Mouse (Mus musculus) natural killer cell, adult 2 months (primary cell): Measurements from ENCODE around the gene Gm42517.

Source experiments
- DNase-seq, 2 experiments: peaks; one replicate each; pipeline ENCODE4 v3.0.0; 2022; ENCODE audit warnings: low spot score in 2 of 2

Gene Gm42517

GRCm38 (mm10) chr5:108367871-108368332, at the start of gene Gm42517:
Gene Gm42517, minus strand, starts transcription at chr5:108367922.
- DNase-seq: no peak

GRCm38 (mm10) chr5:108414711-108415110, 47.0 kb upstream of the Gm42517 start:
- no peak for DNase-seq

DNA sequence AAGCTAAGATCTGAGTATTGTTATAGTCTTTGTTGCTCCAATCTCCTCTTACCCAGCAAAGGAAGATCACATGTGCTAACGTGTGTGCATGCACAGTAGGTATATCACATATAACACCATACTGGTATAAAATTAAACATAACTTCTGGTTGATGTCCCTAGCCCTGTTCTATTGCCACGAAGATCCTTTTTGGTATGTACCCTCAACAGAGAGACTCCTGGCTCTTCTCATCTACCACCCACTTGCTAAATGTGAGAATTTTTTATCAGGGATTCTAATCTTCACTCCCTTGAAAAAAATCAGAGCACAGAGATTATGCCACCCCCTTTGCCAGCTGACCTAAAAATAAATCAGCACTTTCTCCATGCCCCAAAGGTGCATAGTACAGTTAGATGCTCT, 39.3 kb upstream of the Gm42517 start:
- DNase-seq: no peak

DNA sequence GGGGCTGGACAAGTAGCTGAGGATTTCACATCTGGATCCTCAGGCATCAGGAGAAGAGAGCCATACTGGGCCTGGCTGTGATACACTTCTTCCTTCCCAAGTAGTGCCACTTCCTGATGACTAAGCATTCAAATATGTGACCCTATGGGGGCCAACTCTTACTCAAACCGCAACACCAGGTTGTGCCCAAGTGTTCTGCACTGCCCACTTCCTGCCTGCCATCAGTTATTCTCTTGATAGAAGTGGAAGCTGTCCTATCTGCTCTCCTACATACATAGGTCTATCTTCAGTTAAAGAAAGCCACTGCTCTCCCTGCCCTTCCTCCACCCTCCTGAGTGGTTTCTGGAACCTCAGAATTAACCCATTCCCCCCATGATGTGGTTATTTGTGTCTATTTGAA, 37.7 kb upstream of the Gm42517 start:
- peak in 1 of 2 experiments; percentile 5 for DNase-seq

DNA sequence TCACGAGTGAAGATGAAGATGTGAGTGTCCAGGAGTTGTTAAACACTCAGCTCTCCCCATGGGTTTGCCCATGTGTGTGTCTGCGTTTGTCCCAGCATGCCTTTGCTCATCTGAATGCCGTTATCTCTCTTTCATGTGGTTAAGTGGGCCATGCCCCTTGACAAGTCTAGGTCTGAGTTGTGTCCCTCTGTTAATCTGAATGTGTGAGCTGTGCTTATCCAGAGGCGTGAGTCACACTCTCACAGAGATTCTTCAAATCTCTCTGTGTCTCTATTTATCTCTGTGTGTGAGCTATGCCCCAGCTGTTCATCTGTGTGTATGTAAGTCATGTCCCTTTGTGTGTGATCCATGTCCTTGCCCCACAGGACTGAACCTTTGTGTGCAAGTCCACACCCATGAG, 35.7 kb upstream of the Gm42517 start:
- DNase-seq: no peak

DNA sequence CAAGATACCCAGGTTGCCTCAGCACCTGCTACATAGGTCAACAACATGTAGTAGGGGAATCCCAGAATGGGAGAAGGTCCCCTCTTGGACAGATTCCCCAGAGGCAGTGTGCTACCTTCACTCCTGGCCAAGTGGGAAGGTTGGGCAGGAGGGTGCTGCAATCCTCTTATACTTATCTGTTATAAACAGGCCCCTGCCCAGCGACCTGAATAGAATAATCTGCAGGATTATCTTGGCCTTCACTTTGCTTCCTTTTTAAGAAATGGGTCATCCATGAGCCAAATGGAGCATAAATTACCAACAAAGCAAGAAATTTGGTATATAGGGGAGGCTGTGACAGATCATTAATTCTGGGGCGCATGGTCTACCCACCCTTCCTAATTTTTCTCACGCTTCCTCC, 22.0 kb upstream of the Gm42517 start:
- no peak for DNase-seq

DNA sequence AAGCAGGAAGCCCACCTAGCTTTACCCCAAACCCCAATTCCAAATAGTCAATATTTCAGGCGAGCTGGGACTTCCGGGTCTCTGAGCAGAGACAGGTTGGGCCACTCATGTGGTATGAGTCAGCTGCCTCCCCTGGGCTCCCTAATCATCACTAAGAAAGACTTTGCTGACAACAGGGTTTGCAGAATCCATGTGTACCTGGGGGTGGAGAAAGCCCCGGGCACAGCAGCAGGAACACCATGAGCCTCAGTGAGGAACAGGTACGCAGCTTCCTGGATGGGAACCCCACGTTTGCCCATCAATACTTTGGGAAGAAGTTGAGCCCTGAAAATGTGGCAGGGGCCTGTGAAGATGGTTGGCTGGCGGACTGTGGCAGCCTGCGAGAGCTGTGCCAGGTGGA, 20.5 kb upstream of the Gm42517 start, which contains the start of gene Pde6b:
Pde6b (plus strand) TSS at position 191 of the 400 bp plus-strand sequence.
- DNase-seq: no peak

DNA sequence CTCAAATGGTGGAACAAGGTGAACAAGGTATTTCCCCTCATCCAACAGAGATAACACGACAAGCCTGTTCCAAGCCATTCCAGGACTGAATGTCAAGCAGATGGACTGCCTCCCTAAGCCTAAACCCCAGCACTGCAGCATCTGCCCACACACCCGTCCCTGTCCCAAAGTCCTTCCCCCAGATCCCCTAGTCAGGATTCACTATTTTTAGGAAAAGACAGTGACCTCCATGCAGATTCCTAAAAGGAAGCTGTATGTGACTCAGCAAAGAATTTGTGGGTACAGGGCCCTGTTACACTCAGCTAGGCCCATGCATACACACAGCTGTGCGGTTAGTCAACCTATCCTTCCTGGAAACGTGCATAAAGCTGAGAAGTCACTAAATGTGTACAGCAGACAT, 18.7 kb upstream of the Gm42517 start:
- no peak for DNase-seq

DNA sequence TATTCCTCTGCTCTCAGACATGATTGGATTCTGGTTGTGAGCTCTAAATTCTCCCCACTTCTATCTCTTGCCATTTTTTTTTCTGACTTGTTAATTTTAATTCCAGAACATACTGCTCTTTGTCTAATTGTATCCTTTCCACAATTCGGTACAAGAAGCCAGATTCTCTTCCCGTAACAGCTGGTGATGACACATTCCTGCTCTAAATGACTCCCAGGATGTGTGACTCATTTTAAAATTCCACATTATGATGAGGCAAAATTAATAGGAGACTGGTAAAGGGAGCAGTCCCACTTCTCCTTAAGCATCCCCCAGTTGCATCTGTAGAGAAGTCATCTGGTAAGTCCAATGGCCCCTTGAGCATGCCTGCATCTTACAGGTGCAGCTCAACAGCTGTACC, 17.9 kb upstream of the Gm42517 start:
- DNase-seq: no peak

- DNase-seq: no peak
Measured at GRCm38 (mm10) chr5:108378346-108378745, 10.6 kb upstream of the Gm42517 start.

GRCm38 (mm10) chr5:108376059-108376458, 8.3 kb upstream of the Gm42517 start:
- no peak for DNase-seq

DNA sequence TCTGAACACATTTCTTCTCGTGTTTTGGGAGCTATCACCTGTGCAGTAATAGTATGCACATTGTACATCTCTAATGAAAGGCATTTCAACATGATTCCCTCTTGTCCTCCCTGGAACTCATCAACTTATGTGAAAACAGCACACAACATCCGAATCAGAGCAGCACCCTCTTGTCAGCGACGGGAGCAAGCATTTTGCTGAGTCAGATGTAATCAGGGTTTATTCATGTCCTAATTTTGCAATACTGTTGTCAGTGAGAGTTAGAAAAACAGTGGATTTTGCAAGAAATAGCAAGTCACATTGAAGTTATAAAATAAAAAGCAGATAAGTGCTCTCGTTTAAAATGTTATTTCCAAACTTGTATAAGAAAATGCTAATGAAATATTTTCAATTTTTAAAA, 6.4 kb upstream of the Gm42517 start:
- DNase-seq: no peak

DNA sequence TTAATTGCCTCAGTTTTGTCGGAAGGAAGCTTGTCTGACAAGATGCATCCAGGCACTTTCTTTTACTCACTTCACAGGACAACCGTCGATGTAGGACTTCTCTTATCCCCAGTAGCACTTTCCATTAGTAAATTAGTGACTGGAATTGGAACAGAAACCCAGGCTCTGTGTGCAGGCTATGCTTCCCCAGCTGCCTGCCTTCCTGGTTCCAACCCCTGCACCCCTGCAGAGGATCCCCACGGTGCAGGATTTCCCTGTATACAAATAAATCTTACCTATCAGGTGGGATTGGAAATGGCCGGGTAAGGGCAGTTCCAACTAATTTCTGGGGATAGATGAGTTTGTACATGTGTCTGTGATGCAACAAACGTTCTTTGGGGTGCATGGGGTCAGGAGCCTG, 2.2 kb upstream of the Gm42517 start:
- DNase-seq: no peak

GRCm38 (mm10) chr5:108368851-108369621, 1.3 kb upstream of the Gm42517 start:
- no peak for DNase-seq

GRCm38 (mm10) chr5:108368446-108368845, 724 bp upstream of the Gm42517 start:
- no peak for DNase-seq

DNA sequence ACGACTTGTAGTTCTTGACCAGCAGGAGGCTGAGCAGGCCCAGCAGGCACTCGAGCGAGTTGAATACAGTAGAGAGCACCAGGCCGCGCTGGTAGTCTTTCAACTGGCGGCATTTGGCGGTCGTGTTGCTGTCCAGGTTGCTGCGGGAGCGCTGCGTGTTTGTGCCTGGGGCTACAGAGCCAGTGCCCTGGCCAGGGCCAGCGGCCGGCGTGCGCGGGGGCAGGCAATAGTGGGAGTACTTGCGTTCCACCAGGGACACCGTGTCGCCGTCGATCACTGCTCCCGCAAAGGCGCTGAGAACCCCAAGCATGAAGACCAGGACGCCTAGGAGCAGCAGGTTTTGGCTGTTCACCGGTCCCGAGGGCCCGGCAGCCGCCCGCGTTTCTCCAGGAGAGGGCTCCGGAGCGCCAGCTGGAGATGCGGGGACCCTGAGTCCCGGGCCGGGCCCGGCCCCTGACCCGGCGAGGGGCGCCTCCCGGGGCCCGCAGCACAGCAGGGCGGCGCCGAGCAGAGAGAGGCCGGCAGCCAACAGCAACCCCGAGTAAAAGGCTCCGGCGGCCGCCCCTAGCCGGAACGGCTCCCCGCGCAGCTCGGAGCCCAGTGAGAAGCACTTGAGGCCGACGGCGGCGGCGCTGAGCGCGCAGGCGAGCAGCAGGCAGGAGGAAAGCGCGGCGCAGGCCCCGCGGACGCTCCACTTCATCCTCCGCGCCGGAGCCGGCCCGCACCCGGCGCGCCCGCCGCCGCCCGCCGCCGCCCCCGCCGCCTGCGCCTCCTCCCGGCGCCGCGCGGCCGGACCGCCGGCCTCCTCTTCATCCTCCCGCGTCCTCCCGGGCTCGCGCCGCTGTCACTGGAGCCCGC, 509 bp downstream of the Gm42517 start:
- DNase-seq: no peak

DNA sequence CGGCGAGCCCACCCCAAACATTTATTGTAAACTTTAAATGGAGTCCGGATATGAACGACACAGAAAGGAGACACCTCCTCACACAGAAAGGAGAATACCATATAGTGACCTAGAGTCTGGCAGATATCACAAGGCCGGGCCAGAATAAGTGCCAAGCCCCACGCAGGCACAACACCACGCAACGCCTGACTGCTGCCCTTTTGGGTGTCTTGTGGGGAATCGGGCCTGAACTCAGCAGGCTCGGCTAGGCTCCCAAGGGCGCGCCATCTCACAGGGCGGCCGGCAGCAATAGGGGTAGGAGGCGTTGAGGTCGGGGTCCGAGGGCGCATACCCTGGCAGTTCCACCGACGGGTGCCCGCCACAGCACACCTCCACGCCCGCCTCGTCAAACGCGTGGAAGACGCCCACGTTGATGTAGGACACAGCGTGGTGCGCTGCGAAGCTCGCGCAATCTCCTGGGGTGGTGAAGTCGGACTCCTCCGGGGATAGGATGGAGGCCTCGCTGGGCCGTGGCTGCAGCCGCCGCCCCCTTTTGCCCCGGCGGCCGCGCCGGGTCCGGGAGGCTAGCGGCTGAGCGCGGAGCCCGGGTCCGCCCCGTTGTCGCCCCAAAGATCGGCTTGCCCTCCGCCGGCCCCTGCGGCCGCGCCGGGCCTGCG, 1.3 kb downstream of the Gm42517 start:
- DNase-seq: no peak

DNA sequence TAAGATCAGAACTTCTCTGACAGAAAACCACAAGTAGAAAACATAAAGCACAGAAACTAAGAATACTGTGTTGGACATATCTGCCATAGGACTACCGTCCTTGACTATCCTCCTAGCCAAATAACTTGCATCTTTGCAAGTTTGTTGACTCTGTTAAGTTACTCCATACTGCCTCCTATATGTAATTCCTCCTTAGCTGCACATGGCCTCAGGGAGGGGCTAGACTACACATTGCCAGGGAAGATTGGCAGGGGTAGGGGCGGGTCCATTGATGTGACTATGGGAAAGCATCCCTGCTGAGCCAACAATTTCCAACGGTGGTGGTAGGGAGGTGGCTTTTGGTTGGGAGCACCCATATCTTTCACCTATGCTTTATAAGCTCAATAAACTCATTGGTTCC, 5.4 kb downstream of the Gm42517 start:
- DNase-seq: no peak

- DNase-seq: no peak
Measured at GRCm38 (mm10) chr5:108360211-108360610, 7.5 kb downstream of the Gm42517 start.

DNA sequence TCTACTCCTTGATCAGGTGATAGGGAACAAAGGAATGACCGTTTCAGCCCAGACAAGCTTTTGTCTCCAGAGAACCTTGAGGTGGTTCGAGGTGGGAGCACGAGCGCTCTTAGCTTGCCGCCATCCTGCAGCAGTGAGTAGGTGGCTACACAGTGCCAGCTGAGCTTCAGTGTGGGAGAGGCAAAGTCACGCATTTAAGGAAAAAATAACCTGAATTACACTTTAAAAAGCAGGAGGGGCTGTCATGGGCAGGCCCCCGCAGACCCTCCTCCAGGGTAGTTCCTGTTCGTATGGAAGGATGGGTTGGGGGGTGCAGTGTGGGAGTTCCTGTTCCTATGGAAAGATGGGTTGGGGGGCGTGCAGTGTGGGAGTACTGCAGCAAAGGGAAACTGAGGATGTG, 8.2 kb downstream of the Gm42517 start:
- DNase-seq: no peak

DNA sequence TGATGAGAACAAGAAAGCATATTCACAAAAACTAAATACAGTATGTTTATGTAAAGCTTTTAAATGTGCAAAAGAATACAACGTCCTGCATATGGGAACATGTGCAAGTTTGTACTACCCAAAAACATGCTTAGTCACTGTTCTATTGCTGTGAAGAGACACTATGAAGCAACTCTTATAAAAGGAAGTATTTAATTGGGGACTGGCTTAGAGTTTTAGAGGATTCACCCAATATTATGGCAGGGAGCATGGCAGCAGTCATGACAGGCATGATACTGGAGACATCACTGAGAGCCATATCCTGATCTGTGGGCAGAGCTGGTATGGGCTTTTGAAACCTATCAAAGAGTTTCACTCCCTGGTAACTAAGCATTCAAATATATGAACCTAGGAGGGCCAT, 9.9 kb downstream of the Gm42517 start:
- no peak for DNase-seq

DNA sequence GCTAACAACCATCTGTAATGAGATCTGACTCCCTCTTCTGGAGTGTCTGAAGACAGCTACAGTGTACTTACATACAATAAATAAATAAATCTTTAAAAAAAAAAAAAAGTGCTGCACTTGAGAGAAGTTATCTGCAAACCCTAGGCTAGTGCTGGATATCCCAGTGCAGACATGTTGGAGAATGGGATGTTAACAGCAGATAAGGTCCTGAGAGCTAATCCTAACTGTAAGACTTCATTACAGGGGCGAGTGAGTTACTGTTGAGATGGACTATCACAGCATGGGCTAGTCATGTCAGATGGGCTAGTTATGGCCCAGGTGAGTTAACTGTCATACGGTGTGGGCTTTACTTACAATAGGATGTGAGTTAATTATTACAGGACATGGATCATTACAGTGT, 13.7 kb downstream of the Gm42517 start:
- no peak for DNase-seq
